32 mouse cellular contexts compared by ENCODE assay signal in genomic region chr7:6044861-6045260, GRCm38 (mm10). TPM values are rescaled to one million over a fixed set of nuclear protein-coding genes. Genes with fewer than 3 reads are reported as not detected.
"Had no signal": no experiment of that assay in that cellular context is flagged by ENCODE, and none has a peak within 500 bp of the region (broad histone marks: within the 10 kb centered on the region; RNA-seq: fewer than 3 reads in every experiment).

Gene Nlrp4c, plus strand, starts transcription at chr7:6045161.

- H3K4me1 ChIP-seq: heart, embryonic 13.5 days; heart, embryonic 15.5 days; hindbrain, embryonic 13.5 days; hindbrain, embryonic 15.5 days; kidney, embryonic 15.5 days; limb, embryonic 13.5 days; limb, embryonic 15.5 days; liver, embryonic 12.5 days had no signal

- H3K9ac ChIP-seq: heart, embryonic 13.5 days; heart, embryonic 15.5 days; hindbrain, embryonic 13.5 days; hindbrain, embryonic 15.5 days; kidney, embryonic 15.5 days; limb, embryonic 13.5 days; limb, embryonic 15.5 days; liver, embryonic 12.5 days had no signal

- H3K9me3 ChIP-seq: limb, embryonic 15.5 days had no signal

- DNase-seq: gastrocnemius, adult 2 months; gastrocnemius, postnatal 10 days; gastrocnemius, postnatal 25 days; heart, adult 18-20 months; heart, postnatal 14 days; heart, postnatal 36 days; kidney, adult 11 months; kidney, adult 2 months; kidney, adult 9 months; kidney, postnatal 14 days; kidney, postnatal 36 days; layer of hippocampus, adult 9-11 months; layer of hippocampus, postnatal 36 days; left cerebral cortex, postnatal 4 days had no signal

- H3K36me3 ChIP-seq: heart, embryonic 13.5 days; heart, embryonic 15.5 days; hindbrain, embryonic 13.5 days; hindbrain, embryonic 15.5 days; kidney, embryonic 15.5 days; limb, embryonic 13.5 days; limb, embryonic 15.5 days; liver, embryonic 12.5 days had no signal

- H3K27ac ChIP-seq: gastrocnemius, adult 2 months; heart, embryonic 13.5 days; heart, embryonic 15.5 days; hindbrain, embryonic 13.5 days; hindbrain, embryonic 15.5 days; hindbrain, postnatal 0 days; kidney, embryonic 15.5 days; kidney, postnatal 0 days; limb, embryonic 13.5 days; limb, embryonic 15.5 days; liver, embryonic 12.5 days had no signal

- H3K27me3 ChIP-seq: heart, embryonic 13.5 days; heart, embryonic 15.5 days; hindbrain, embryonic 13.5 days; hindbrain, embryonic 15.5 days; kidney, embryonic 15.5 days; limb, embryonic 13.5 days; limb, embryonic 15.5 days; liver, embryonic 12.5 days had no signal

- ATAC-seq: hindbrain, postnatal 0 days; intestine, embryonic 16.5 days; liver, embryonic 12.5 days had no signal

- H3K4me2 ChIP-seq: heart, embryonic 11.5 days; heart, embryonic 13.5 days; heart, embryonic 15.5 days; hindbrain, embryonic 13.5 days; hindbrain, embryonic 15.5 days; kidney, embryonic 15.5 days; limb, embryonic 13.5 days; limb, embryonic 15.5 days; liver, embryonic 12.5 days had no signal

- H3K4me3 ChIP-seq: gastrocnemius, adult 2 months; heart, embryonic 13.5 days; heart, embryonic 15.5 days; hindbrain, embryonic 13.5 days; hindbrain, embryonic 15.5 days; kidney, embryonic 15.5 days; limb, embryonic 13.5 days; limb, embryonic 15.5 days; liver, embryonic 12.5 days had no signal

RNA-seq across cellular contexts. Expression of gene Nlrp4c, which starts in this region (rescaled TPM):
- polyA plus RNA-seq: heart, embryonic 11.5 days; heart, embryonic 13.5 days; heart, embryonic 15.5 days; heart, postnatal 0 days; hindbrain, embryonic 11.5 days; hindbrain, embryonic 13.5 days; hindbrain, embryonic 15.5 days; hindbrain, postnatal 0 days; intestine, embryonic 14.5 days; intestine, embryonic 16.5 days; kidney, adult 2 months; kidney, embryonic 15.5 days; kidney, postnatal 0 days; large intestine, adult 2 months; limb, embryonic 11.5 days; limb, embryonic 13.5 days; limb, embryonic 15.5 days; liver, adult 2 months; liver, embryonic 12.5 days had no signal
